Mouse (Mus musculus) ovary, postnatal 10 days (tissue): ENCODE data around the gene Bsdc1.
"Not testable (repeated sequence)": the region's sequence is repeated elsewhere in the genome, so short reads cannot be mapped to it uniquely, and the experiment has no call there.

Source experiments
- DNase-seq: peaks from one replicate; pipeline ENCODE4 v3.0.0; 2022; ENCODE audit warnings: low spot score

Bsdc1 gene

GRCm38 (mm10) chr4:129461183-129461960 lies at the start of gene Bsdc1:
TSS of gene Bsdc1 (plus strand) at chr4:129461581.
- peak; percentile 88 for DNase-seq

GRCm38 (mm10) chr4:129415892-129416291 lies 45.5 kb upstream of the Bsdc1 start:
- DNase-seq: no peak

GRCm38 (mm10) chr4:129416478-129416877 lies 44.9 kb upstream of the Bsdc1 start:
- no peak for DNase-seq

GRCm38 (mm10) chr4:129418321-129418720 lies 43.1 kb upstream of the Bsdc1 start:
- DNase-seq: no peak

GRCm38 (mm10) chr4:129440340-129441063 lies 20.9 kb upstream of the Bsdc1 start, which contains the start of gene Zbtb8b:
TSS of gene Zbtb8b (minus strand) at chr4:129440853.
- peak; percentile 27 for DNase-seq

- no peak for DNase-seq
Measured at GRCm38 (mm10) chr4:129441145-129441544, 20.2 kb upstream of the Bsdc1 start.

- no peak for DNase-seq
Measured at GRCm38 (mm10) chr4:129447360-129447759, 14.0 kb upstream of the Bsdc1 start.

- DNase-seq: no peak
Measured at GRCm38 (mm10) chr4:129447778-129448563, 13.4 kb upstream of the Bsdc1 start.

- DNase-seq: no peak
Measured at GRCm38 (mm10) chr4:129448713-129449112, 12.7 kb upstream of the Bsdc1 start.

- no peak for DNase-seq
Measured at GRCm38 (mm10) chr4:129450851-129451250, 10.5 kb upstream of the Bsdc1 start.

- DNase-seq: no peak
Measured at GRCm38 (mm10) chr4:129451471-129452169, 9.8 kb upstream of the Bsdc1 start.

- peak; percentile 17 for DNase-seq
Measured at GRCm38 (mm10) chr4:129455265-129455664, 6.1 kb upstream of the Bsdc1 start.

GRCm38 (mm10) chr4:129456126-129456525 lies 5.3 kb upstream of the Bsdc1 start:
- DNase-seq: no peak

GRCm38 (mm10) chr4:129457311-129457710 lies 4.1 kb upstream of the Bsdc1 start:
- DNase-seq: not testable (repeated sequence)

GRCm38 (mm10) chr4:129459726-129460125 lies 1.7 kb upstream of the Bsdc1 start:
- DNase-seq: no peak

- DNase-seq: no peak
Measured at GRCm38 (mm10) chr4:129460827-129461182, 576 bp upstream of the Bsdc1 start.

- no peak for DNase-seq
Measured at GRCm38 (mm10) chr4:129462118-129462517, 737 bp downstream of the Bsdc1 start.

GRCm38 (mm10) chr4:129463097-129464059 lies 2.0 kb downstream of the Bsdc1 start:
- DNase-seq: no peak

GRCm38 (mm10) chr4:129464286-129464815 lies 3.0 kb downstream of the Bsdc1 start:
- DNase-seq: no peak

GRCm38 (mm10) chr4:129476047-129476446 lies 14.7 kb downstream of the Bsdc1 start:
- DNase-seq: no peak
